Mouse (Mus musculus) small intestine, adult 2 months (tissue): ENCODE data around the gene Fignl1. TPM values are rescaled to one million over a fixed set of nuclear protein-coding genes. Genes with fewer than 3 reads are reported as not detected.

ENCODE experiments used
- H3K27ac ChIP-seq: fragments of 200-500 bp; 2 replicates; pipeline ENCODE4 v1.5.1; 2012; ENCODE audit warnings: low read depth, low read length, control low read depth, inconsistent platforms; ENCODE audit not compliant: insufficient read depth
- H3K27me3 ChIP-seq: fragments of 200-500 bp; 2 replicates; pipeline ENCODE4 v1.6.1; 2012; ENCODE audit warnings: mild to moderate bottlenecking, moderate library complexity, low read length, inconsistent platforms; ENCODE audit not compliant: control insufficient read depth, insufficient read depth
- H3K36me3 ChIP-seq: fragments of 200-500 bp; 2 replicates; pipeline ENCODE4 v1.6.1; 2012; ENCODE audit warnings: mild to moderate bottlenecking, low read length, control low read depth, inconsistent platforms; ENCODE audit not compliant: control insufficient read depth, insufficient read depth
- H3K4me1 ChIP-seq: fragments of 200-500 bp; 2 replicates; pipeline ENCODE4 v1.6.1; 2012; ENCODE audit warnings: low read length, inconsistent platforms, mixed read lengths; ENCODE audit not compliant: control insufficient read depth, insufficient read depth, insufficient read length
- H3K4me3 ChIP-seq: fragments of 200-500 bp; 2 replicates; pipeline ENCODE4 v1.5.1; 2012; ENCODE audit warnings: low read depth, mild to moderate bottlenecking, control low read depth, inconsistent platforms, low read length, moderate library complexity
- CTCF ChIP-seq: fragments of 200-500 bp; IDR thresholded peaks from 2 replicates; pipeline ENCODE4 v1.5.1; 2012; ENCODE audit warnings: low read depth, mild to moderate bottlenecking, control low read depth, inconsistent platforms, low read length, moderate library complexity, mixed read lengths; ENCODE audit not compliant: insufficient replicate concordance, insufficient read length; ENCODE audit errors: extremely low read depth
- POLR2A ChIP-seq: fragments of 200-500 bp; IDR thresholded peaks from 2 replicates; pipeline ENCODE4 v1.6.1; 2012; ENCODE audit warnings: low read depth, mild to moderate bottlenecking, control low read depth, inconsistent platforms, low read length, moderate library complexity
- WGBS: fragments of 180-500 bp; shearing (Covaris S2); methylation state at CpG from one replicate; pipeline ENCODE4 v1.1.7; 2018; 5-methylcytosine and 5-hydroxymethylcytosine counted together
- polyA plus RNA-seq: library from polyadenylated mRNA; depleted of rRNA; stranded (reverse); fragments of >200 nt; gene quantifications from 2 replicates; pipeline ENCODE4 v1.2.3, GENCODE M21; 2012; rRNA removed

Fignl1 gene
- polyA plus RNA-seq, 1 experiment, result 0.85 TPM

- Histone ChIP-seq H3K4me1 (no peaks in the 10 kb centered on the region; the same call in 1 of the 2 replicates), H3K27ac (no peak overlapping the region), H3K27me3 (no peaks in the 10 kb centered on the region), H3K4me3 (no peak overlapping the region), H3K36me3 (no peaks in the 10 kb centered on the region)
- WGBS, result 34% methylated on average over 1 of the region's 1 CpGs
- TF ChIP-seq POLR2A (no peak), CTCF (no peak)
These were observed 64.5 kb downstream of the Fignl1 start for GRCm38 (mm10) chr11:11744222-11744621.

DNA sequence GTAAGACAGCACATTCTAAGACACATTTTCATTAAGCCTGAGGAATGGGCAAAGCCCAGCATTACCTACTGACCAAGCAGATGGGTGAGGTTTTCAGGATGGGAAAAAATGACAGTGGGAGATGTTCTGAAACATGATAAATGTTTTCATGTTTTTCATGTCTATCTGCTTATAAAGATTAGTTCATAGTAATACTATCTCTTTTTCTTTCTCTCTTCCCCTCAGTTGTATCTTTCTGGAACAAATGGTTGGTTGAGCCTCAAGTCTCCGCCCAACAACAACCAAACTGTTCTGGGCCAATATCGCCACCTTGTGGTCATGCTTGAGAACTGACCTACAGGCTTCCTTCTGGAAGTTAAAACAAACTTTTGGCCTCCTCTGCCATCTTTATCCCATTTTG, 66.1 kb downstream of the Fignl1 start:
- Histone ChIP-seq H3K27me3 (no peaks in the 10 kb centered on the region), H3K27ac (no peak overlapping the region), H3K4me3 (no peak overlapping the region), H3K36me3 (no peaks in the 10 kb centered on the region), H3K4me1 (no peaks in the 10 kb centered on the region; the same call in 1 of the 2 replicates)
- no peak for TF ChIP-seq POLR2A
- peak; percentile 17; the same call in 1 of the 2 replicates for TF ChIP-seq CTCF
- WGBS, result 27% methylated on average over 2 of the region's 2 CpGs

DNA sequence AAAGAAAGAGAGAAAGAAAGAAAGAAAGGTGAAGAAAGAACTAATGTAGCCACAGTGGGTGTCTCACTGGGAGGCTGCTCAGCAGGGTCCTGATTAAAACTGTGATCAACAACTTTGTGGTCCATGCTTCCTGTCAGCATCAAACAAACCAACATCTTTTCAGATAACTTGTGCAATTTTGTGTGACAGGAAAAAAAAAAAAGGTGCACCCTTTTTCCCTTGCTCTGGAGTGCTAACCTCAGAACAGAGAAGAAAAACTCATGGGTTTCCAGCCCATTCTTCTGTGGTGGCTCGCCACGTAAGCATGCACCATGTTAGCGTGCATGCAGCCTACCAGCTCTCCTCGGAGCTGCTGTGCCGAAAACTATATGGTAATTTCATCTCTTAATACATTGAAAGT, 67.2 kb downstream of the Fignl1 start:
- Histone ChIP-seq H3K4me3 (no peak overlapping the region), H3K27me3 (no peaks in the 10 kb centered on the region), H3K36me3 (no peaks in the 10 kb centered on the region), H3K27ac (no peak overlapping the region), H3K4me1 (peaks cover 3% of the 10 kb centered on the region)
- whole genome bisulfite sequencing, result 76% methylated on average over 5 of the region's 5 CpGs
- TF ChIP-seq POLR2A, result no peak
- no peak for TF ChIP-seq CTCF

GRCm38 (mm10) chr11:11740603-11741002, 68.2 kb downstream of the Fignl1 start:
- TF ChIP-seq CTCF (no peak), POLR2A (no peak)
- WGBS, result 77% methylated on average over 5 of the region's 5 CpGs
- H3K4me3 ChIP-seq, result no peak overlapping the region
- H3K36me3 ChIP-seq, result no peaks in the 10 kb centered on the region
- peaks cover 4% of the 10 kb centered on the region for H3K4me1 ChIP-seq
- H3K27ac ChIP-seq, result no peak overlapping the region
- H3K27me3 ChIP-seq, result no peaks in the 10 kb centered on the region

DNA sequence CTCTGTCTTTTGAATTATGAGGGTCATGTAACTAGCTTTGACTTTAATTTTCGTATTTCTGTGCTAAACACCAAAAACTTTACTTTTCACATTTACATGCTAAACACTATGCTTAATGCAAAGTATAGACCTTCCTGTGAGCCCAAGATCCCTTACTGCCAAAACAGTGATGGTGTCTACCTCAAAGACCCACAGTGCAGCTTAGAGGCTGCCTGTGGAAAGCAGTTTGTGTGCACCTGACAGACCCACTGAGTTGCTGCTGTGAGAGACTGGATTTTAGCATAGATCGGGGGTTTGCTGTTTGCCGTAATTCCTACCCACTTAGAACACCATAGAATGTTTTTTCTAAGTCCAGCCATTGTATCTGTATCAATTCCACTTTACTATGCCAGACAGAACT, 69.7 kb downstream of the Fignl1 start:
- H3K4me1 ChIP-seq, result peaks cover 4% of the 10 kb centered on the region
- 83% methylated on average over 3 of the region's 3 CpGs for WGBS
- no peak overlapping the region for H3K4me3 ChIP-seq
- no peak overlapping the region for H3K27ac ChIP-seq
- TF ChIP-seq CTCF (no peak), POLR2A (no peak)
- H3K27me3 ChIP-seq, result no peaks in the 10 kb centered on the region
- no peaks in the 10 kb centered on the region for H3K36me3 ChIP-seq

DNA sequence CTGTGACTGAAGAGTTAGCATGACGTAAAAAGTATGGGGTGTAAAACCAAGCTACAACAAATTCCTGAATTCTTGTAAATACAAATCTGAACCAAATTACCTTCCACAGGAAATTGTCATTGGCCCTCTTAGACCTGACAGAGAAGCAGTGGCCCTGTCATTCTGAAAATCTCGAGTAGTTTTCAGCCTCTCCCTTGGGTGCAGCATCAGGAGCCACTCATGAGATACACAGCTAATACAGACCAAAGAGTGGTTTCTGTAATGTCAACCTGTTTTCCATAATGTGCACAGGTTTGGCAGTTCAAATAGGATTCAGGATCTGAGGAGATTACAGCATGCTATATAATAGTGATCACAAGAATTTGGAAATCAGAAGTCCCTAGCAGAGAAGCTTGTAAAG, 71.2 kb downstream of the Fignl1 start:
- Histone ChIP-seq H3K4me3 (no peak overlapping the region), H3K27ac (no peak overlapping the region), H3K4me1 (peaks cover 4% of the 10 kb centered on the region), H3K36me3 (no peaks in the 10 kb centered on the region), H3K27me3 (no peaks in the 10 kb centered on the region)
- TF ChIP-seq POLR2A (no peak), CTCF (no peak)
- WGBS, result 51% methylated on average over 2 of the region's 2 CpGs

Other genes starting within 250 kb of the Fignl1 start
- not detected in 2 replicates for gene 4930512M02Rik, start 181.1 kb downstream of the Fignl1 start, polyA plus RNA-seq
- gene Ikzf1, start 124.0 kb downstream of the Fignl1 start, polyA plus RNA-seq, result 15.6 and 21.9 TPM in 2 replicates
- gene Ddc, start 89.2 kb upstream of the Fignl1 start, polyA plus RNA-seq, result 49.0 and 58.4 TPM in 2 replicates
- gene Grb10, start 229.7 kb upstream of the Fignl1 start, polyA plus RNA-seq, result 2.5 and 2.6 TPM in 2 replicates